Mouse (Mus musculus) testis, adult 2 months (tissue): Measurements from ENCODE around the gene Plcb4. TPM values are rescaled to one million over a fixed set of nuclear protein-coding genes. Genes with fewer than 3 reads are reported as not detected.

Source experiments
- H3K27ac ChIP-seq: fragments of 200-500 bp; 2 replicates; pipeline ENCODE4 v1.5.1; 2012; ENCODE audit warnings: low read depth, low read length; ENCODE audit not compliant: control insufficient read depth, insufficient read depth
- H3K27me3 ChIP-seq: fragments of 200-500 bp; 2 replicates; pipeline ENCODE4 v1.6.1; 2012; ENCODE audit warnings: mild to moderate bottlenecking, low read length, moderate library complexity; ENCODE audit not compliant: control insufficient read depth, insufficient read depth
- H3K36me3 ChIP-seq: fragments of 200-500 bp; 2 replicates; pipeline ENCODE4 v1.6.1; 2012; ENCODE audit warnings: mild to moderate bottlenecking, low read length; ENCODE audit not compliant: control insufficient read depth, insufficient read depth
- H3K4me1 ChIP-seq: fragments of 200-500 bp; 2 replicates; pipeline ENCODE4 v1.6.1; 2012; ENCODE audit warnings: low read length; ENCODE audit not compliant: control insufficient read depth, insufficient read depth
- H3K4me3 ChIP-seq: fragments of 200-500 bp; 2 replicates; pipeline ENCODE4 v1.5.1; 2012; ENCODE audit warnings: low read depth, mild to moderate bottlenecking, low read length, moderate library complexity, mixed read lengths; ENCODE audit not compliant: control insufficient read depth
- CTCF ChIP-seq: fragments of 200-500 bp; IDR thresholded peaks from 2 replicates; pipeline ENCODE4 v1.5.1; 2012; ENCODE audit warnings: low read depth, mild to moderate bottlenecking, inconsistent platforms, low read length, moderate library complexity; ENCODE audit not compliant: control insufficient read depth, insufficient read depth, insufficient replicate concordance
- POLR2A ChIP-seq: fragments of 200-500 bp; IDR thresholded peaks from 2 replicates; pipeline ENCODE4 v1.6.1; 2012; ENCODE audit warnings: low read depth, mild to moderate bottlenecking, inconsistent platforms, low read length, moderate library complexity; ENCODE audit not compliant: control insufficient read depth
- polyA plus RNA-seq: library from polyadenylated mRNA; depleted of rRNA; stranded (reverse); fragments of >200 nt; gene quantifications from 2 replicates; pipeline ENCODE4 v1.2.3, GENCODE M21; 2012

The Plcb4 gene
- polyA plus RNA-seq, 1 experiment: 12.3 TPM

- TF ChIP-seq POLR2A: no peak
- no peak for TF ChIP-seq CTCF
- no peaks in the 10 kb centered on the region for H3K27me3 ChIP-seq
- 0 out of 2 replicates have a peak, but pooled peaks cover 2% of the 10 kb centered on the region for H3K4me1 ChIP-seq
- no peak overlapping the region for H3K27ac ChIP-seq
- no peak overlapping the region for H3K4me3 ChIP-seq
- H3K36me3 ChIP-seq: no peaks in the 10 kb centered on the region
Measured at GRCm38 (mm10) chr2:135745126-135745525, 86.3 kb downstream of the Plcb4 start.

- peak overlapping the region; percentile 15; the same call in 1 of the 2 replicates for H3K4me3 ChIP-seq
- H3K27ac ChIP-seq: no peak overlapping the region
- TF ChIP-seq POLR2A (no peak), CTCF (no peak)
- no peaks in the 10 kb centered on the region for H3K4me1 ChIP-seq
- no peaks in the 10 kb centered on the region for H3K27me3 ChIP-seq
- H3K36me3 ChIP-seq: no peaks in the 10 kb centered on the region
Measured at GRCm38 (mm10) chr2:135748441-135748840, 89.6 kb downstream of the Plcb4 start.

- no peaks in the 10 kb centered on the region for H3K36me3 ChIP-seq
- H3K27me3 ChIP-seq: no peaks in the 10 kb centered on the region
- TF ChIP-seq CTCF: no peak
- no peak for TF ChIP-seq POLR2A
- H3K4me1 ChIP-seq: no peaks in the 10 kb centered on the region
- no peak overlapping the region for H3K27ac ChIP-seq
- H3K4me3 ChIP-seq: no peak overlapping the region
Measured at GRCm38 (mm10) chr2:135749606-135750005, 90.8 kb downstream of the Plcb4 start.

GRCm38 (mm10) chr2:135750748-135751147, 91.9 kb downstream of the Plcb4 start:
- Histone ChIP-seq H3K27ac (no peak overlapping the region), H3K4me1 (no peaks in the 10 kb centered on the region), H3K27me3 (no peaks in the 10 kb centered on the region), H3K36me3 (no peaks in the 10 kb centered on the region), H3K4me3 (no peak overlapping the region)
- no peak for TF ChIP-seq POLR2A

- TF ChIP-seq POLR2A (no peak), CTCF (no peak)
- H3K4me3 ChIP-seq: no peak overlapping the region
- no peak overlapping the region for H3K27ac ChIP-seq
- no peaks in the 10 kb centered on the region for H3K27me3 ChIP-seq
- no peaks in the 10 kb centered on the region for H3K4me1 ChIP-seq
- H3K36me3 ChIP-seq: no peaks in the 10 kb centered on the region
Measured at GRCm38 (mm10) chr2:135755792-135756191, 97.0 kb downstream of the Plcb4 start.

- no peaks in the 10 kb centered on the region for H3K36me3 ChIP-seq
- no peak for TF ChIP-seq POLR2A
- TF ChIP-seq CTCF: no peak
- no peaks in the 10 kb centered on the region for H3K27me3 ChIP-seq
- no peaks in the 10 kb centered on the region for H3K4me1 ChIP-seq
- no peak overlapping the region for H3K27ac ChIP-seq
- H3K4me3 ChIP-seq: no peak overlapping the region
Measured at GRCm38 (mm10) chr2:135757478-135757877, 98.7 kb downstream of the Plcb4 start.

GRCm38 (mm10) chr2:135759499-135760095, 100.8 kb downstream of the Plcb4 start:
- Histone ChIP-seq H3K36me3 (no peaks in the 10 kb centered on the region), H3K4me3 (no peak overlapping the region), H3K27ac (no peak overlapping the region), H3K4me1 (no peaks in the 10 kb centered on the region), H3K27me3 (no peaks in the 10 kb centered on the region)
- TF ChIP-seq POLR2A: no peak
- no peak for TF ChIP-seq CTCF
